Mouse (Mus musculus) naive thymus-derived CD4-positive, alpha-beta T cell, adult 2 months (primary cell): Measurements from ENCODE around the gene Lingo3.

Experiments
- DNase-seq: peaks from one replicate; pipeline ENCODE4 v3.0.0-alpha.2; 2011; ENCODE audit warnings: low read depth

Gene Lingo3

DNA sequence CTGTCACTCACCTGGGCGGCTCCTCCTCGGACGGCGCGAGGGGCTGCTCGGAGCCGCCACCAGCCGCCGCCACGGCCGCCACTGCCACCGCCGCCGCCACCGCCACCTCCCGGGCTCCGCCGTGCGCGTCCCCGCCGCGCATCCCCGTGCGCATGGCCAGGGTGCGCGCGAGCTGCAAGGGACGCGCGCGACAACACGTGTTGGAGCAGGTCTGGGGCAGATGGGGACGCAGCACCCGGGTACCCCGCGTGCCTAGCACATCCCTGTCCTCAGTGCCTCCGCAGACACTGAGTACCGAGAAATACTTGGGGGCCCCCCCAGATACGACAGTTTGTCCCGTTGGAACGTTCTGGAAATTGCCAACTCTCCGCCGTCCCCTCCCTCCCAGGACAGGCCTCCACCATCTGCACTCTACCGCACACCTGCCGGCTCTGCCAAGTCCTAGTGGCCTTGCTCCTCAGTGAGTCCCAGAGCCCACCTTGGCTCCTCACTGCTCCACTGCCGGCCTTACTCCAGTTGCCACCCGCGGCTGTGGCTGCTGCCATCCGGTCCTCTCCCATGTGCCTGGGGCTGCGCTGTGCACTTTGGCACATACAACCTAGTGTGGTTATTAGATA is at the start of gene Lingo3:
Lingo3 (minus strand) TSS at position 109 of the 617 bp plus-strand sequence.
- DNase-seq = no peak

DNA sequence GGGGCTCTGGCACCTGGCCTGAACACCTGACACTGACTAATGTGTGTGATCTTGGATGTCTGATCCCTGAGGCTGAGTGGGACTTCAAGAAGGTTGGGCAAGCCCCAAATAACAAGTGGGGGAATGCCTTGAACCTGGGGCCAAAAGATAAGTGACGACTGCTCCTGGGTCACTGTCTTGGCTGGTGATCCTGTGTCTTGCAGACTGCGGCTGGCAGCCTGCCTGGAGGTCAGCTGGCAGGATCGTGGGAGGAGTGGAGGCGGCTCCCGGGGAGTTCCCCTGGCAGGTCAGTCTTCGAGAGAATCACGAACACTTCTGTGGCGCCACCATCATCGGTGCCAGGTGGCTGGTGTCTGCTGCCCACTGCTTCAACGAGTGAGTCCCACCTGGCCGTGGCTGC is 43.3 kb upstream of the Lingo3 start:
- no peak for DNase-seq

DNA sequence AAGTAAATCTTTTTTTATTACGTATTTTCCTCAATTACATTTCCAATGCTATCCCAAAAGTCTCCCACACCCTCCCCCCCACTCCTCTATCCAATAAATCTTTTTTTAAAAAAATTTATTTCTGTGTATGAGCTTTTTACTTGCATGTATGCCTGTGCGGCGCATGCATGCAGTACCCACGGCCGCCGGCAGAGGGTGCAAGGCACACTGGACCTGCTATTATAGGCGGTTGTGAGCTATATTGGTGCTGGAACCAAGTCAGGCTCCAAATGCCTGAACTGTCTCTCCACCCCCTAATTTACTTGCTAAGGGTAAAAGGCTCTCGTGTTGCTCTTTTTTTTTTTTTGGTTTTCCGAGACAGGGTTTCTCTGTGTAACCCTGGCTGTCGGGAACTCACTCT is 37.5 kb upstream of the Lingo3 start:
- DNase-seq = peak; percentile 88

DNA sequence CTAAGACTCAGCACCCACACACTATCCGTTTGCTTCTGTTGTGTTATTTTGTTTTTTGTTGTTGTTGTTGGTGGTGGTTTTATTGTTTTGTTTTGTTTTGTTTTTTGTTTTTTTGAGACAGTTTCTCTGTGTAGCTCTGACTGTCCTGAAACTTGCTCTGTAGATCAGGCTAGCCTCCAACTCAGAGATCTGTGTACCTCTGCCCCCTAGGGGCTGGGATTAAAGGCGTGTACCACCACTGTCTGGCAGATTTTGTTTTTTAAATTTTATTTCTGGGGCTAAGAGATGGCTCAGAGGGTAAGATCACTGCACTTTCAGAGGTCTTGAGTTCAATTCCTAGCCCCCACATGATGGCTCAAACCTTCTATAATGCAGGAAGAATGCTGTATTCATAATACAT is 37.1 kb upstream of the Lingo3 start:
- peak; percentile 63 for DNase-seq

DNA sequence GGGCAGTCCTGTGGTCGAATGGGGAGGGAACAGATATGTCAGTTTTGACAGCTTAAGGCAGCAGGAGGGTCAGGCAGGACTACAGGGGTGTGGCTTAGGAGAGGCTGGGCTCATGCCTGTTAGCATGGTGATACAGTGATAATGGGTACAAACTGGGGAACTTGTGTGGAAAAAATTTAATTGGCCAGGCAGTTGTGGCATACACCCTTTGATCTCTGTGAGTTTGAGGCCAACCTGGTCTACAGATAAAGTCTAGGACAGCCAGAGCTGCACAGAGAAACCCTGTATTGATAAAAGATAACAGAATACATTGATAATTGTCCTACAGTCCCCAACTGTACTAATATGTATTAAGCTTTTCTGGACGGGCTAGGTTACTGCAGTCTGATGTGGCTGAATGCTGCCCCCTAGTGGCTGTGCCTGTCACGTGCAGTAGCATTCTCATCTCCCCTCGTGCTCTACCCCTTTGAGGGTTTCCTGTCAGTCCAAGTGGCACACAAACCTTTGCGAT is 36.3 kb upstream of the Lingo3 start:
- DNase-seq = peak; percentile 84

DNA sequence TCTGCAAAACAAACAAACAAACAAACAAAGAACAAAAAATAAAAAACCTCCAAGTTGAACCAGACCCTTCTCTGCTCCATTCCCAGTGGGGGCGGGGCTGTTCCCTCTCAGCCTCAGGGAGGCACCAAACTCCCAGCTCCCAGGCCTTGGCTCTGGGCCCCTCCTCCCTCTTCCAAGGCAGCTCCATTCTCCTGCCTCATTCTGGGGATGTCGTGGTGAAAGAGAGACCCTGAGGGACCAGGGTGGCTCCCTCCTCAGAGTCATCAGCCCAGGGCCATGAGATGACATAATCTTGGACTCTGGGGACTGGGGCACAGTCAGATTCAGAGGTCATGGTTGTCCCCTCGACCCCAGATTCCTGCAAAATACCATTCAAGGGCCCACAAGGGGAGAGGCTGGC is 32.8 kb upstream of the Lingo3 start:
- DNase-seq = no peak

DNA sequence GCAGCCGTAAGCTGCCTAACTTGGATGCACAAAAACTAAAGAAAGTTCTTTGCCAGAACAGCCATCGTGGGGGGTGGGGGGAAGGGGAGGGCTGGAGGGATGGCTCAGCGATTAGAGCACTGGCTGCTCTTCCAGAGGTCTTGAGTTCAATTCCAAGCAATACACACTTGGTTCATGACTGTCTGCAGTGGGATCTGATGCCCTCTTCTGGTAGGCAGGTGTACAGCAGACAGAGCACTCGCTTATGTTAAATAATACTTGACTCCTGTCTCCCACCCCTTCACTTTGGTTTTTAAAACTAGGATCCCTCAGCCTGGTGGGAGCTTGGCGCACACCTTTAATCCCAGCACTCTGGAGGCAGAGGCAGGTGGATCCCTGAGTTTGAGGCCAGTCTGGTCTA is 32.2 kb upstream of the Lingo3 start:
- DNase-seq = peak; percentile 83

DNA sequence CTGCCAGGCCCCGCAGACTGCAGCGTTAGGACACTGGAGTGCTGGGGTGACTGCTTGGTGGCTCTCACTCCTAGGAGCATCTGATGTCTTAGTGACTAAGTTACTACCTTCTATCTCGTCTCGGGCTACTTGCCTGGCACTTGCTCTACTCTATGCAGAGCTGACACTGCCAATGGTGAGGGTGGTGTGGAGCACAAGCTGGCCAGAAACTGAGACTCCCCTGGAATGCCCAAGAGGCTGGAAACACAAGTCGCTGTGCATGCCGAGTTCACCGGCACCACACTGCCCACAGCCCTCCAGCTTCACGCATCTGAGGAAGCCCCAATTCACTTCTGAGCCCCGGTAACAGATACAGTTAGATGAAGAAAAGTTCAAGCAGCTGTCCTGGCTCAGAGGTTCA is 30.2 kb upstream of the Lingo3 start:
- no peak for DNase-seq

DNA sequence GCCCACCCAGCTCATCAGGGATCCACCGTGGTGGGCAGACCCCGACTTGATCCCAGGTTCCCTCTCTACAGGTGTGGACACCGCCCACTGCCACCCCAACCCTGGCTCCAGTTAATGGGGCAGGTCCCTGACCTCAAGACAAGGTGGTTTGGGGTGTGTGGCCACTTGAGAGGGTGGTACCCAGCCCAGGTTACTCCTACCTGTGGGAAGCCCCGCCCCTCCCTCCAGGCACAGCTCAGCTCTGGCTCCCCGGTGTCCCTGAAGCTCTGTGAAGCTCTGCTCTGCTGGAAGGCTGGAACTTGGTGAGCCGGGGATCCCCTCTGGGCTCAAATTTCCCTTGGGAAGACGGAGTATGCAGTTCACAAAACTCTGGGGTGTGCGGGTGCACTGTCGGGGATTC is 27.7 kb upstream of the Lingo3 start, which contains the start of gene Tmprss9:
Tmprss9 (plus strand) TSS at position 268 of the 400 bp plus-strand sequence.
- no peak for DNase-seq

DNA sequence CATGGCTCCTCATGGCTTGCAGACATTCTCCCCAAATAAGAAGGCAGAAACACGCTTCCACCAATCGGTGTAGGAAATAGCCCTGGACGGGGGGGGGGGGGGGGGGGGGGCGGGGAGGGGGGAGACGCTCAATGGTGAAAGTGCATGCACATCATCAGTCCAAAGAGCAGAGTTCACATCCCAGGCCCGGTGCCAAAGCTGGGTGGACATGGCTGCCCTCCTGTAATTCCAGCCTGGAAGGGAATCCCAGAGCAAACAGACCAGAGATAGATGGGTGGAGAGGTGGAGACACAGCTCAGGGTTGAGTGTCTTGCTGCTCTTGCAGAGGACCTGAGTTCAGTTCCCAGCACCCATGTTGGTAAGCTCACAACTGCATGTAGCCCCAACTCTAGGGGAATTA is 27.2 kb upstream of the Lingo3 start:
- no peak for DNase-seq

DNA sequence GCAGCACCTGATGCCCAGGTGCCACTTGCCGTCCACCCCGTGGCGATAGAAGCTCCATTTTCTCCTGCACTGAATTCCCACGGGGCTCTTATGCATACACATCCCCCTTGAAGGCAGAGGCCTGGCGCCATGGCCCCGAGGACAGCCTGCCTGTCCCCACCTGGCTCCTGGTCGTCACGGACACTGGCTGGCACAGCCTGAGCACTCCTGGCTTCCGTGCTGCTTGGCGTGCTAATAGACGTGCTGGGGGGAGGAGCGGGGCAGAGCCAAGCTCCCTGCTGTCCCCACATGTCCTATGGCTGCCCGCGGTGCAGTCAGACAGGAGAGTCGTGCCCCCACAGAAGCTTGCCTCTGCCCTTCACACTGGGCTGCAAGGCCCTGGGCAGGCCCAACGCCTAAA is 20.6 kb upstream of the Lingo3 start:
- no peak for DNase-seq

DNA sequence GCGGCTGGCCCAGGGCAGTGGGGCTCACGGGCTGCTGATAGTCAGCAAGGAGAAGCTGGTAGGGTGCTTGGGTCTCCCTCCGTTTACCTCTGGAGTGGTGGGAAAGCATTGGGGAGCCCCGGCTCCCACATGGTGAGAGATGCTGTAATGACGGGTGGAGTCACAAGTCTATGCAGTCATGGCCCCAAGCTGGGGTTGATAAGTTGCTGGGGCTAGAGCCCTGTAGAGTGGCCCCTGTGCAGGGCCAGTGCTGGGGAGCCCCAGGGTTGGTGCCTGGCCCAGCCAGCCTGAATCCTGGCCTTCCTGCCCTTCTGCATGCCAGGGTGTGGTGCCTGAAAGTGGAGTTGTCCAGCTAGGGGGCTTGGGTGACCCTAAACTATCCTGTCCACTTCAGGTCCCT is 18.5 kb upstream of the Lingo3 start:
- DNase-seq = no peak

DNA sequence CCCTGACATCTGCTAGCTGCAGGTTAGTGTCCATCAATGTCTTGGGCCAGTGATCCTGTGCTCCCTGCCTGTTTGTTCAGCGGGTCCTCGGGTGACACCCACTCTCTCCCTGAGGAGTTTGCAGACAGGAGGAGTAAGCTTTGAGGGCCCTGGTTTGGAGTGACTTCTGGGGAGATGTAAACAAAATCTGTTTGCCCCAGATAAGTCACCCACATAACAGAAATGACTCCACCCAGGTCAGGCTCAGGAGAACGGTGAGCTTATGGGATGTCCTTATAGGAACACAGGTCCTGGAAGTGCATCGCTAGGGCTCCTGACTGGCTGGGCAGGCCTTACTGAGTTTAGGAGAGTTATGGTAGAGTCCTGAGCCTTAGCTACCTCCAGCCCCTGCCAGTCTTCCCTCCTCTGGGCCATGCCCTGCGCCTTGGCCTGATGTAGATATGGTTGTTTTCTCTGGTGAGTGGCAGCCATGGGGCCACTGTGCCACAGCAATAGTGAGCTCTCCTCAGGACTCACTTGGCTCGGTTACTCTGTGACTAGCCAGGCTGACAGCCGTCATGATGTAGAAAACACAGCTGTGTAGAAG is 14.6 kb upstream of the Lingo3 start:
- no peak for DNase-seq

DNA sequence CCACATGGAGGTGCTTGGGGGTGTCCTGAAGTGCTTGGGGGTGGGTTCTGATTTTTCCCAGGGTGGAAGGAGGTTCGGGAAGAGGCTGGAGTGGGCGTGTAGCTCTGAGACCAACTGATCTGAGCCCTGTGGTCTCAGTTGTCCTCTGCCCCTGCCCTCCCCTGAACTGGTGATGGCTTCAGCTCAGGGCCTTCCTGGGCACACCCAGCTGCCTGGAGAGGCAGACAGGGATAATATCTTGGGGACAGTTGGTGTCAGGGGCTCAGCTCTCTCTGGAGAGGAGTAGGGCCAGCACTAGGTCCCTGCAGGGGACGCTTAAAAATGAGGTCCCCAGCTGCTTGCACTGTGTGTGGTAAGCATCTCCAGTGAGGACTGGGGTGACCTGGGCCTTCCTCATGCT is 14.0 kb upstream of the Lingo3 start:
- DNase-seq = no peak

DNA sequence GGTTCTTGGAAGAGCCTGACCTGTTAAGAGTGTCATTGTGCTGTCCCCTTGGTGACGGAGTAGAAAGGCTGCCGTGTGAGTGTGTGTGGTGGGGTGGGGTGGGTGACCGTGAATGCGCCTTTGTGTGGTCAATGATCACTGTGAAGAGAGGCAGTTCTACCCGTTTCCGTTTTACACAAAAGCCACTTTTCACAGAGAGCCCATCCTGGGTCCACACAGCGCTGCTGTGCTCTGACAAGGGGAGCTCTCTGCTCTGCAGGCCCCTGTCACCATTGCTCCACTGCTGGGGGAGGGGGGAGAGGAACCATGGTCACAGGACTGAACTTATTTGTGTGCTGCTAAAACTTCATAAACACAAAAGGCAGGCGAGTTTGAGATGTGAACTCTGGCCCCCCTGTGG is 13.5 kb upstream of the Lingo3 start:
- no peak for DNase-seq

DNA sequence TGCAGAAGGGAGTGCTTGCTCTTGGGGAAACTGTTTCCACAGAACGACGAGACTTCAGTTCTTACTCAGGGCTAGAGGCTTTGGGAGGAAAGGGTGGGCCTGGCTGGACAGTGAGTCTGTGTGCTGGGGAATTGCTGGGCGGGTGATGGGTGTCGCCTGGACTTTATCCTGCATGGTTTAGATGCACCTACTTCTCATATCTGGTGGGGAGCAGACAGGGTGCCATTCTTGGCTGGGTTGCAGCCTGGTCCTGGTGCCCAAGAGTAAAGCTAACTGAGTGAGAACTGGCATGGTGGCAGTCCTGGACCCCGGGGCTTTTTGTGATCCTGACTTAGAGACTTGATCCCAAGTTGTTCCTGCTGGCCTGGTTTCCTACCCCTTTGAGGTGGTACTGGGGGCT is 13.1 kb upstream of the Lingo3 start:
- DNase-seq = no peak

DNA sequence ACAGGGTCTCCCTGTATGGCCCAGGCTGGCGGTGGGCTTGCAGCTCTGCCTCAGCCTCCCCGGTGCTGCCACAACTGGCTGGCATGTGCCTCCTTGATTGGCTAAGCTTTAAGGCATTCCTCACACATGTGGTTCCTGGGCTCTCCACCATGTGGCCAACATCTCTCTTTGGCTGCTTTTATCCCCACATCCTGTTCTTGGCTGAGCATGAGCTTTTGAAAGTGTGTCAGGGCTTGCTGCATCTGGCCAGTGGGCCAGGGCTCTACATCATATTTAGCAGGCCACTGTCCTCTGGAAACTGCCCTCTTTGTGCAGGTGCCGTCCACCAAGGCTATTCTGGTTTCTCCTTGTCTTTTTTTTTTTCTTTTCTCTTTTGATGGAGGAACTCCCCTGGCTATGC is 12.4 kb upstream of the Lingo3 start:
- DNase-seq = peak; percentile 36

DNA sequence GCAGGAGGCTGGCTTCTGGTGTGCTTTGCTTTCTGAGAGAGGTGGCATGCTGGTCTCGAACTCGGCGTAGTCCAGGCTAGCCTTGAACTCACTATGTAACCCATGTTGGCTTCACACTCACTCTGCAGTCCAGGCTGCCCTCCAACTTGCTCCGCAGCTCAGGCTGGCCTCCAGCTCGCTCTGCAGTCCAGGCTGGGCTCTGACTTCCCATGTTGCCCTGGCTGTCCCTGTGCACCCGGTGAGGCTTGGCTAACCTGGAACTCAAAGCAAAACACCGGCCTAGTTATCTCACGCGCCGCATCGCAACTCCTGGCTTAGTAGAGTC is 11.9 kb upstream of the Lingo3 start:
- DNase-seq = no peak

DNA sequence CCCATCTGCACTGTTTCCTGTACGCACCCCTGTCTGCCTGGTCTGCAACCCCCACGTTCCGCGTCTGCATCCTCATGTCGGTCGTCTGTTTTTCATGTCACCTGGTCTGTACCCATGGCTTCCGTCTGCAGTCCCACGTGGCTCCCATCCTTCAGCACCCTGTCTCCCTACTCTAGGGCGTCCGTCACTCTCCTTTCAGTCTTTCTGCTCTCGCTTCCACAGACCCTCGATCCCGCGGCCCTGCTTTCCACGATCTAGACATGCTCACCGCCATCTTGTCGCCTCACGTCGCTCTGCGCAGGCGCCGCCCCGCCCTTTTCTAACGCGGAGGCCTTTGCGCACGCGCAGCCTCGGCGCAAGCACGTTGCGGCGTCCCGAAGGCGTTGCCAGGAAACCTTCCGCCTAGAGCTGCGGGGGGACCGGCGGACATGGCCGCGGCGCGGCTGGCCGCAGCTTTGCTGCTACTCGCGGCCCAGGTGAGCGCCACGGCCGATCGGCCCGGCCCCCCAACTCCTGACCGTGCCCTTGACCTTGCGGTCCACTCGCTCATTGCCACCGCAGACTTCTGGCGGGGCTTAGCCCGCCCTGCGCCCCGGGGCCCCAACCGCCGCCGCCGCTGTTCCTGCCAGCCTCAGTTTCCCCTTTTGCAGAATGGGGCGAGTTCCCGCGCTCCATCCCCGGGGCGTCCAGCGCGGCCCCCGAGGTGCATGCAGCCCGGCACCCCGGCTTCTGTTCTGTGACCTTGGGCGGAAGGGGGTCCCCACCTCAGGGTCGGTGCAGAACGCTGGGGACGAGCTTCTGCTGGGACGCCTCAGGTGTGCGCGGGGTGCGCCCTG is 11.3 kb upstream of the Lingo3 start, which contains the start of the genes Lsm7 and Sppl2b:
Lsm7 (minus strand) TSS at position 297 of the 836 bp plus-strand sequence.
Sppl2b (plus strand) TSS at position 363 of the 836 bp plus-strand sequence.
- peak; percentile 98 for DNase-seq

DNA sequence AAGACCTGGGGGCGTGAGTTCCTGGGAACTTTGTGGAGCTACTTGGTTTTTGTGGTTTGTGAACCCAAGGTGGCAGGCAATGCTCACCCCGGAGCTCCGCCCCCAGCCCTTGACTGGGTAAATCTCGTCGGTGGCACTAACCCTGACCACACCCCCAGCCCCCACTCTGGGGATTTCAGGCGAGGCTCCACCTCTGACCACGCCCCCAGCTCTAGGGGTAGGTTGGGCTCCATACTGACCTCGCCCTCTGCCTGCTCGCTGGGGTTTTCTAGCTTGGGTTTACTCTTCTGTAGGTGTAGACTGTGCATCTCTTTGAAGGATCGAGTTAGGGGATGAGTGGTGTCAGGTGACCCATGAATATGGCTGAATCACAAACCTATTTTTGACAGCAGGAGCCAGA is 4.7 kb upstream of the Lingo3 start:
- DNase-seq = peak; percentile 84

DNA sequence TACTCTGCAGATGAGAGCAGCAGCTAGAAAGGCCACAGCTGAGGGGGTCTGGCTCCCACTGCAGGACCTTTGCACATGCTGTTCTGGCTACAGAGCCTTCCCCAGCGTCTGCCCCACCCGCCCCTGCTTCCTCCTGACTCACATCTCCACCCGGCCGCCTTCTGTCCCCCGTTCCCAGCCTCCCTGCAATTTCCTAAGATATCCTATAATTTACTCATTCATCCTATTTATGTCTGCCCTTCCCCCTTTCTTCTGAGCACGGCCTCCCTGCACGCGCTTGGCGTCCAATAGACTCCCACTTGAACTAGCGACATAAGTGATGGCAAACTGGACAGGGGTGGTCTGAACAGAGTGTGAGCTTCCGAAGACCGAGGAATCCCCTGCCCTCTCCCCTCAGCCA is 1.9 kb upstream of the Lingo3 start:
- no peak for DNase-seq

DNA sequence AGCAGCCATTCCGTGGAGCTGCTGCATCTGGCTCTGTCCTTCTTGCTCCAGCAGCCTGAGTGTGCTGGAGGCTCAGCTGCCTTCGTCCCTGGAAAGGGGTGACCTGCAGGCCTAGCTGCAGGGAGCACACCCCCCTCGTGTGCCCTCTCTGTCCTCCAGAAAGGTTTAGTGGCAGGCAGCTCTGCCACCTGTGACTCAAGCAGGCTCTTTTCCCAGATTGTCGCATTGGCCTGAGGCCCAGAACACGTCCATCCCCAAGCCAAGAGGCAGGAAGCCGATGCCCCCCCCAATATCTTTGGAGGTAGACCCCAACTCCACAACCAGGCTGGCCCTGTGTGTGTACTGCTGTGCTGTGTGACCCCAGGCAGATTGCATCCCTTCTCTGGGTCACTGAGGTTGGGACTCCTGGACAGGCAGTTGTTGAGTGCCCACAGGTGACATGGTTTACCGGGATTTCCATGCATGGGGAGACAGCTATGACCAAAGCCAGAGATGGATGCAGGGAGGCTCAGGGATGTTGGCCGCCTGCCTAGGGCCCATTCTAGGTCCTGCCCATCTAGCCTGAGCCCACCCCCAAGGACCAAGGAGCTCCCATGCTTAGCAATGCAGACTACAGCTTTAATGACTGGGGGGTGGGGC is 1.3 kb upstream of the Lingo3 start:
- no peak for DNase-seq
